Mouse (Mus musculus) megakaryocyte, adult 5-6 weeks (primary cell): ENCODE measurements around the gene Pnpla8. TPM values are rescaled to one million over a fixed set of nuclear protein-coding genes. Genes with fewer than 3 reads are reported as not detected.
"Not testable (repeated sequence)": the region's sequence is repeated elsewhere in the genome, so short reads cannot be mapped to it uniquely, and the experiment has no call there.

Experiments used
- ATAC-seq: 2 replicates; pipeline ENCODE4 v1.8.0; 2016; ENCODE audit warnings: mild to moderate bottlenecking, inconsistent platforms; ENCODE audit not compliant: poor library complexity, severe bottlenecking
- total RNA-seq, 2 experiments: library from RNA; stranded (forward) in 1 of 2; stranded (reverse) in 1 of 2; fragments of 153-499, 151-499 nt in 1 of 2; fragments of 221-1000, 200-1000 nt in 1 of 2; gene quantifications; 2 replicates each; pipeline versions ENCODE4 v1.2.3 to v1.2.4; 2015 to 2017

Pnpla8 gene
- total RNA-seq (2015), result 49.2 and 52.5 TPM in 2 replicates
- total RNA-seq (2017), result 39.6 and 48.4 TPM in 2 replicates

- not testable (repeated sequence) for ATAC-seq
Measured at GRCm38 (mm10) chr12:44221070-44221469, at the start of gene Pnpla8. Gene Pnpla8 (plus strand): TSS chr12:44221370.

DNA sequence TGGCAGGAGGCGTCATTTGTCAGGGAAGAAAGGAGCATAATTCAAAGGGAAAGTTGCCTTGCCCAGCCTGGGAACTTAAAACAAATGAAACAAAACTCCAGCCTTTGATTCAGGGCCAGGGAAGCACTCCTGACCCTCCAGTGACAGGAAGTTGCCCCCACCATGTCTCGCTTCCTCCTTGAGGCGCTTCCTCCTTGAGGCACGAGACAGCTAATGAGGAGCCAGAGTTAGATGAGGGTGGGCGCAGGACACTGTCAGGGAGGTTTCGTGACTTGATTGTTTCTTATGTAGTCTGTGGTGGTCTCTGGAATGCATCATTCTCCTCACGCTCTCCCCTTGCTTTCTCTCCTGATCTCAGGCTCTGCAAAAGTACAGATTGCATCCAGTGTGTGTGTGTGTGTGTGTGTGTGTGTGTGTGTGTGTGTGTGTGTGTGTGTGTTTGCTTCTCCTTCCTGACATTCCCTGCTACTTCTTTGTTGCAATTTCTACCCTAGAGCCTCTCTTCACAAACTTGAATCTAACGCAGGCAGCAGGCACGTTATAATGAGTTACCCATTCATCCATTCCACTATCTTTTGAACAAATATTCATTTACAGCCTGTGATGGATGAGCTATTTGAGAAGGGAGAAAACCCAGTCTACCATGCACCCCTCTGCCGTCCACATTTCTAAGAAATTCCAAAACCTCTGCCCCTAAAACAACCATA is 44.7 kb upstream of the Pnpla8 start:
- peak; percentile 87 for ATAC-seq

- no peak for ATAC-seq
Measured at GRCm38 (mm10) chr12:44177038-44177355, 44.2 kb upstream of the Pnpla8 start.

DNA sequence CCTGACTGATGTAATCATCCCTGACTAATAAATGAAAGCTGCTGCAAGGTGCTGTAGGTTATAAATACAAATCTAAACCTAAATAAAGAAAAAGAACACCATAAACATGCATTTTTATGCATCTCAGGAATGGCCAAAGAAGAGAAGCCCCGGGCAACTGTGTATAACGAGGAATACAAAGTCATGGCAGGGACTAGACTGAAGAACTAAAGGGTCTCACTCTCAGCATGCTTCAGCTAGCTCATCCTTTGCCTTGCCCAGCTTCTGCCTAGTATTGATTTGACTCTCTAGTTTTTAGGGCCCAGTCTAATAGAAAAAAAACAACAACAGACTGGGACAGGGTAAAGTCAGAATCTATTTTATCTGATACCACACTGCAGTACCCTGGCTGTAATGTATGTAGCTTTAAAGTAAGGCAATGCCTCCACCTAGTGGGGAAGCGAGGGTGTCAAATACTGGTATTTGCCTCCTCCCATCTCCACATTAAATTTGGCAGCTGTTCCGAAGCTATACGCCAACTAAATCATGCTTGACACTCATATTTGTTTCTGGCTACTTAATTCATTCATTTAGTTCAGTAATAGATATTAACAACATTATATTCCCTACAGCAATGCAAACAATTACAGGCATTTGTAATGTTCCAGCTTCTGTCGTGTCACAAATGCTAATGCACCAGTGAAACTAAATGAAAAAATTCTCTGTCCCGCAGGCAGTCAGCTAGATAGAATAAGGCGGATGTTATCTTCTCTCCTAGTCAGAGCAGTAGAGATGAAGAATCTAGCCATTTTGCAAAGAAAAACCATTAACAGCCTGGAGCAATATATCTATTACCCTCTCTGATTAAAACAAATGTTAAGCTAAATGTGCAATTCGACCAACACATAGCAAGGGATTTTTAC is 39.8 kb upstream of the Pnpla8 start:
- ATAC-seq, result peak; percentile 74

DNA sequence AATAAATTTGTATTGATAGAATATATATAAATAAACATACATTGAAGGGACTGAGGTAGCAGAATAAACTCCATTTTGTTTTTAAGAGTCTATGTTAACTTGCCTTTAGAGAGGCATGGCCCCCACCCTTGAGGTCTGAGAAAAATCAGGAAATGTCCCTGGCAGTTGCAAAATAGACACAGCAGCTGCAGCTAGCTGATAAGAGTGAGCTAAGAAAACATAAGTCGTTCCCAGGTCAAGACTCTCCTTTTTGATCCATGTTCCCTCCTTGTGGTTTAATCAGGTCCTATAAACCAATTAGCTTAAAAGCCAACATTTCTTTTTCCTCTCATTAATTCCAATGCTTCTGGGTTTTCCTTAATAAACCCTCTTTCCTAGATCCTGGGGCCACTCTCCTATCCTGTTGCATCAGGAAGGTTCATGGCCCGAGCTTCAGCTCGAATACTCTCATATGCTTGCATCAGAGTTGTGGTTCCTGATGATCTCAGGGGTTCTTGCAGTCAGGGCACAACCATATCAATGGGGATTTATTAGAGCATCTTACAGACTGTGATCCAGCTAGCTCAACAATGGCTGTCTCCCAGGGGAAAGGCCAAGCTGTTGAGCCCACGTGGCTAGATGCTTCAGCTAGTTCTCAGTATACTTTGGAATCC is 23.2 kb upstream of the Pnpla8 start:
- no peak; the same call in 1 of the 2 replicates for ATAC-seq

DNA sequence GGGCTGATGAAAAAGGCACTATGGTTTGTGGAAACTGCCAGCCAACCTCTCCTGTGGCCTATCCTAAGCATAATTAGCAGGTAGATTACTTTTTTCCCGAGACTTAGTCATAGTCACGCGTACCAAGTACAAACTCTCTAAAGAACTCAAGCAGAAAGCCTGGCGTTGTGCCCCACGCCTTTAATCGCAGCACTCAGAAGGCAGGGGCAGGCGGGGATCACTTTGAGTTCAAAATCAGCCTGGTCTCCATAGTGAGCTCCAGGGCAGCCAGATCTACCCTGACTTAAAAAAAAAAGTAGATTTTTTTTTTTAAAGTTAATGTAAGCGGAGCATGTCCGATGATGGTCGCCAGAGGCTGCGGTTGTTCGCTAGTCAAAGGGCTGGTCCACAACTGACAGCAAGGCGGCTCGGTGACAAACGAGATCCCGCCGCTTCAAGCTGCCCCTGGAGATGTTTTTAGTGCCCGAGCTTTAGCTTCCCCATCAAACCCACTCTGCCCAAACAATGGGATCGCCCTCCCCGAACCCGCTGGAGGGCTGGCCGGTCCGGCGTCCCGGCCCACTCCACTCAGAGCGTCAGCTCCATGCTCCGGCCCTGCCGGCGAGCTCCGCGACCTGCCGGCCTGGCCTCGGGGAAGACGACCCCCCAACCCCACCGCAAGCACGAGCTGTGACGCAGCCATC is 11.9 kb upstream of the Pnpla8 start:
- no peak for ATAC-seq

- peak; percentile 88 for ATAC-seq
Measured at GRCm38 (mm10) chr12:44209824-44210752, 11.1 kb upstream of the Pnpla8 start, which contains the start of gene Dnajb9. Gene Dnajb9 (minus strand): TSS chr12:44210326.

DNA sequence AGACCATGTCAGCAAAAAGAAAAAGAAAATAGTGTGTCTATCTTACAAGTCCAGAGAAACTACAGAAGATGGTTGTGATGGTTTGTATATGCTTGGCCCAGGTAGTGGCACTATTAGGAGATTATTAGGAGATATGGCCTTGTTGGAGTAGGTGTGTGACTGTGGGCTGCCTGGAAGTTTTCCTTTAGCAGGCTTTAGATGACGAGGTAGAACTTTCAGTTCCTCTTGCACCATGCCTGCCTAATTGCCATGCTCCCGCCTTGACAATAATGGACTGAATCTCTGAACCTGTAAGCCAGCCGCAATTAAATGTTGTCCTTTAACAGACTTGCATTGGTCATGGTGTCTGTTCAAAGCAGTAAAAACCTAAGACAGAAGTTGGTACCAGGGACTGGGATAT is 9.6 kb upstream of the Pnpla8 start:
- ATAC-seq, result no peak

DNA sequence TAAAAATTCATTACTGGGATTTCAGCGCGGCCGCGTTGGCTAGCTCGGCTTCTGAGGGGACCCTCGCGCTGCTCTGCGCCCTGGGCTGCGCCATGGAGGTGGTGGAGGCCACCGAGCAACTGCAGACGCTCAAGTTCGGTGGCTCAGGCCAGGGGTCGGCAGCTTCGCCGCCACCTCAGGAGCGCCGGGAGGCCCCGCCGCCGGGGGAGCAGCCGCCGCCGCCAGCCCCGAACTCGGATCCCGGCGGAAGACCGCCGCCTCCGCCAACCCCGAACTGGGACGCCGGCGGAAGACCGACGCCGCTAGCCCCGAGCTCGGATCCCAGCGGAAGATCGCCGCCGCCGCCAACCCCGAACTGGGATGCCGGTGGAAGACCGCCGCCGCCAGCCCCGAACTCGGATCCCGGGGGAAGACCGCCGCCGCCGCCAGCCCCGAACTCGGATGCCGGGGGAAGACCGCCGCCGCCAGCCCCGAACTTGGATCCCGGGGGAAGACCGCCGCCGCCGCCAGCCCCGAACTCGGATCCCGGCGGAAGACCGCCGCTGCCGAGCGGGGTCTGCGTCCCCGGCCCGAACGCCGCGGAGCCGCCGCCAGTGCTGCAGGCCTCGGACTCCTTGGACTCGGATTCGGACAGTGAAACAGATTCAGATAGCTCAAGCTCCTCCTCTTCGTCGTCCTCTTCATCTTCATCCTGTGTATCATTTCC is 634 bp downstream of the Pnpla8 start:
- ATAC-seq, result no peak; the same call in 1 of the 2 replicates

GRCm38 (mm10) chr12:44223044-44223443 is 1.9 kb downstream of the Pnpla8 start:
- ATAC-seq, result no peak

GRCm38 (mm10) chr12:44224650-44225049 is 3.5 kb downstream of the Pnpla8 start:
- ATAC-seq, result no peak

DNA sequence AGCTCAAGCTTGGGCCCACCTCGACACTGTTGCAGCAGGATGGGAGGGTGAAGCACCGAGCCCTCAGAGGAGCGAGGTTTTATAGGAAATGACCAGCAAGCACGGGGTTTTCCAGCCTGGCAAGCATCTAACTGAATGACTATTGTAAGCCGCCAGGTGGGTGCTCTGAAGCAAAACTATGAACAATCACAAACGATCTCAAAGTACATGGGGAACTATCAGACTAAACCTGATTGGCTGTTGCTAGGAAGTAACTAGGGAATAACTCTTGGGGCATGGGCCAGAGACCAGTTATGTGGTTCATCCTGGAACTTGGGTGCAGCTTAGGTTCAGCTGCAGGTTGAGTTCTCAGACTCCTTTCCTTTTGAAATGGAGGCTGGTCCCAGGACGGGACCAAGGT is 19.9 kb downstream of the Pnpla8 start:
- ATAC-seq, result no peak

GRCm38 (mm10) chr12:44242407-44242806 is 21.2 kb downstream of the Pnpla8 start:
- ATAC-seq, result no peak

DNA sequence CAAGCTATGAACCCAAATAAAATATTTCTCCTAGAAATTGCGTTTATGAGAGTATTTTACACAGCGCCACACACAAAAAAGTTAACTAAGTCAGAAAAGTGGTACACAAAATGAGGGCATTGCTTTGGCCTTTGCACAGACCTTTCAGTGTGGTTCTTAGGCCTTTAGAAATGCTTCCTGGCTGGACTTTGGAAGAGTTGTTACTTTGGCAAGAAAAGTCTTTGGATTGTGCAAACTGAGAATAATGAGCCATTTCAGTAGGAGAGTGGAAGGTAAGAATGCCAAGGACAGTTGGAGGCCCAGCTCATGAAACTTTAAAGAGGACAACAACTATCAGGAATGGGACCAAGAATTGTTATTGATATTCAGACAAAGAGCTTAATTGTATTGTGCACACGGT is 24.6 kb downstream of the Pnpla8 start:
- ATAC-seq, result no peak

- no peak for ATAC-seq
Measured at GRCm38 (mm10) chr12:44248309-44248977, 27.3 kb downstream of the Pnpla8 start.

DNA sequence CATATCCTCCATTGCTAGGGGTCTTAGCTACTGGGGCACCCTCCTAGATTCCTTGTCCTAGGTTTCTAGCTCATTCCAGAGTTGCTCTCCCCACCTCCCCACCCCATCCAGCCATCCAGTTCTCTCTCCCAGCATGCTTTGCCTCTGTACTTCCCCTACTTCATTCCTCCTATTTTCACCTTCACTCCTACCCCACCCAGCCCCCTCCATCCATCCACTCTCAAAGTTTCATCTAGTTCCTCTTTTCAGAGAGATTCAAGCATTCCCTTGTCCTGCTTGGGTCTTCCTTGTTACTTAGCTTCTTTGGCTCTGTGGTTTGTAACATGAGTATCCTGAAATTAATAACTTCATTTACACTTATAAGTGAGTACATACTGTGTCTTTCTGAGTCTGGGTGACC is 41.4 kb downstream of the Pnpla8 start:
- ATAC-seq, result peak; percentile 57

DNA sequence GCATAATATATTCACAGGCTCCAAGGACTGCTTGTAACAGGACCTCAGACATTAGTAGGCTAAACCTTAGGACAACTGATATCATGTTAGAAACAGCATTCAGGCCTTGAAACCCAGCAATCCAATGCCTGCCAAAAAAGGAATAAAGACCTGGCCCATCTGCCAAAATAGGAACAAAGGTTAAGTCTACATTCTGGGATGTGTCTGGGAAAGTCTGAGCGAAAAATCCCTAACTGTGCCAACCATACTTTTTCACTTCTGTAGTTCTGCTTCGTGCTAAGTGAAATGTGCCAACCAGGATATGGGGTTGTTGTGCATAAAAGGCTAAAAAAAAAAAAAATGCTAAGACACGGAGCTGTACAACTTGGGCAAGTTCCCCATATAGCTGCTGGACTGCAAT is 44.5 kb downstream of the Pnpla8 start:
- ATAC-seq, result no peak

- no peak for ATAC-seq
Measured at GRCm38 (mm10) chr12:44267196-44267595, 46.0 kb downstream of the Pnpla8 start.
